Mouse (Mus musculus) ES-Bruce4 (cell line): ENCODE data around the gene Arv1. TPM values are rescaled to one million over a fixed set of nuclear protein-coding genes. Genes with fewer than 3 reads are reported as not detected.

ENCODE experiments used
- H3K27ac ChIP-seq: 2 replicates; pipeline ENCODE4 v1.5.1; 2012; ENCODE audit warnings: low read length, inconsistent platforms; ENCODE audit not compliant: insufficient read depth
- H3K27me3 ChIP-seq: 2 replicates; pipeline ENCODE4 v1.6.1; 2012; ENCODE audit warnings: mild to moderate bottlenecking, low read length, inconsistent platforms; ENCODE audit not compliant: control insufficient read depth, poor library complexity, insufficient read depth, severe bottlenecking
- H3K36me3 ChIP-seq: 2 replicates; pipeline ENCODE4 v1.6.1; 2012; ENCODE audit warnings: inconsistent platforms, mild to moderate bottlenecking, low read length, moderate library complexity; ENCODE audit not compliant: control insufficient read depth, poor library complexity, insufficient read depth, severe bottlenecking
- H3K4me1 ChIP-seq: one replicate; pipeline ENCODE4 v1.8.1; 2011; ENCODE audit warnings: low read length; ENCODE audit not compliant: control insufficient read depth, insufficient read depth
- H3K4me3 ChIP-seq: 2 replicates; pipeline ENCODE4 v1.5.1; 2011; ENCODE audit warnings: low read depth, mild to moderate bottlenecking, low read length
- H3K9ac ChIP-seq: 2 replicates; pipeline ENCODE4 v1.6.1; 2012; ENCODE audit warnings: low read depth, mild to moderate bottlenecking, inconsistent platforms; ENCODE audit not compliant: poor library complexity, severe bottlenecking
- H3K9me3 ChIP-seq: replicated peaks from 2 replicates; pipeline ENCODE4 v1.6.1; 2012; ENCODE audit warnings: mild to moderate bottlenecking, low read length, inconsistent platforms; ENCODE audit not compliant: control insufficient read depth, poor library complexity, insufficient read depth, severe bottlenecking
- CTCF ChIP-seq: IDR thresholded peaks from one replicate; pipeline ENCODE4 v1.8.1; 2011; ENCODE audit warnings: low read depth, low read length
- EP300 ChIP-seq: IDR thresholded peaks from 2 replicates; pipeline ENCODE4 v1.6.1; 2011; ENCODE audit warnings: low read depth, low read length; ENCODE audit not compliant: insufficient read depth
- POLR2A ChIP-seq: IDR thresholded peaks from one replicate; pipeline ENCODE4 v1.8.1; 2011; ENCODE audit warnings: low read length; ENCODE audit not compliant: insufficient read depth
- polyA plus RNA-seq: library from polyadenylated mRNA; stranded (reverse); fragments of >200 nt; gene quantifications from 2 replicates; pipeline ENCODE4 v1.2.4, GENCODE M21; 2011; ENCODE audit warnings: low read depth; ENCODE audit not compliant: missing spikeins, insufficient read depth, insufficient read length

Gene Arv1
- polyA plus RNA-seq, 1 experiment = 25.4 TPM

DNA sequence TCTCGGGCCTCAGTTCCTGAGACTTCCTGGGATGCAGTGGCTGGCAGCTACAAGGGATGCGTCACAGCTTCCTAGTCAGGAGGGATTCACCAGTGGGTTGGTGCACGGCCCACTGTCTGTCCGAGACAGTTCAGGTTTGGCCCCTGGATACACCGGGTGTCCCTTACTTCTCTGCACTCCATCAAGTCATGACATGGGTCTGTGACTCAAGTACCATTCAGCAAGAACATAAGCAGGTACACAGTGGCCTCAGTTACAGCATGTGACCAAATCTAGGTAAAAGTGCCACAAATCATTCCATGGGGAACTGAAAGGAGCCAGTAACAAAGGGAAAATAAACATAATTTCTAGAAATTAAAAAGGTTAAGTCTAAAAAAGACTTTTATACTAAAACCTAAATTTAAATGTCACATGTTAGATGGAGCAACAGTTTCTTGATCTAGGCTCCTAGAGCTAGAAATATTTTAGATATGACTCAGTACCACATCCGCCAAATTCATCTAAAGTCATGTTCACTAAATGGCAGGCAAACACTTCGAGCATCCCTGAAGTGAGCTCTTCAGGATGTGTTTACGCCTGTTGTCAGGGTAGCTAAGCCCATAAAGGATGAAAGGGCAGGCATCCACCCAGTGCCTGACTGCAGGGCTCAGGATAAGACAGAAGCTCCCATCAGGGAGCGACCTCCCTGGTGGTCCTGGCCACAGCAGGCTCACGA is 40.7 kb upstream of the Arv1 start:
- no peaks in the 10 kb centered on the region for H3K4me1 ChIP-seq
- no peak overlapping the region for H3K9ac ChIP-seq
- no peaks in the 10 kb centered on the region for H3K9me3 ChIP-seq
- peaks cover 14% of the 10 kb centered on the region for H3K36me3 ChIP-seq
- H3K27me3 ChIP-seq = no peaks in the 10 kb centered on the region
- TF ChIP-seq EP300 (no peak), CTCF (no peak), POLR2A (no peak)
- H3K27ac ChIP-seq = no peak overlapping the region
- no peak overlapping the region for H3K4me3 ChIP-seq

- Histone ChIP-seq H3K4me1 (no peaks in the 10 kb centered on the region), H3K27me3 (no peaks in the 10 kb centered on the region), H3K4me3 (no peak overlapping the region), H3K36me3 (peaks cover 14% of the 10 kb centered on the region), H3K9ac (no peak overlapping the region), H3K27ac (no peak overlapping the region), H3K9me3 (no peaks in the 10 kb centered on the region)
- TF ChIP-seq EP300 (no peak), CTCF (no peak), POLR2A (no peak)
These were observed 40.2 kb upstream of the Arv1 start for GRCm38 (mm10) chr8:124681792-124682157.

- peaks cover 14% of the 10 kb centered on the region for H3K36me3 ChIP-seq
- H3K4me1 ChIP-seq = no peaks in the 10 kb centered on the region
- no peak overlapping the region for H3K9ac ChIP-seq
- H3K27ac ChIP-seq = no peak overlapping the region
- H3K27me3 ChIP-seq = no peaks in the 10 kb centered on the region
- no peak overlapping the region for H3K4me3 ChIP-seq
- no peak for TF ChIP-seq EP300
- TF ChIP-seq CTCF = no peak
- no peak for TF ChIP-seq POLR2A
- H3K9me3 ChIP-seq = no peaks in the 10 kb centered on the region
These were observed 39.7 kb upstream of the Arv1 start for GRCm38 (mm10) chr8:124682218-124682617.

DNA sequence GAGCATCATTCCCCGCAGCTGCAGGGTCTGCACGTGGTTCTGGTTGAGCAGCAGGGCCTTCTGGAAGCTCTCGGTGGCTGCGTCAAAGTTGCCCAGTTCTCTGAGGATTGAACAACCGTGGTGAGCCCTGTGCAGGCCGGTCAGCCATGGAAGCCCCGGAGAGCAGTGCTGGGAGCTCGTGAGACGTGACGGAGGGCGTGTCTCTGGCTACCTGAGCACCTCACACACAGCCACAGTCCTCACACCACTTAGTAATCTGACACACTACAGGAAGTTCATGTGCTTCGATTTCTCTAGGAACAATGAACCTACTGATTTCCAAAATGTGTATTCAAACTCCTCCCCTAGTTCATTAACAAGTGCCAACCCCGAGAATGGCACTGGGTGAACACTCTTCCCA is 33.0 kb upstream of the Arv1 start:
- Histone ChIP-seq H3K27ac (no peak overlapping the region), H3K27me3 (no peaks in the 10 kb centered on the region), H3K9me3 (no peaks in the 10 kb centered on the region), H3K9ac (no peak overlapping the region), H3K4me3 (no peak overlapping the region), H3K36me3 (peaks cover 20% of the 10 kb centered on the region), H3K4me1 (no peaks in the 10 kb centered on the region)
- no peak for TF ChIP-seq POLR2A
- no peak for TF ChIP-seq EP300
- TF ChIP-seq CTCF = no peak

GRCm38 (mm10) chr8:124691706-124692105 is 30.2 kb upstream of the Arv1 start:
- Histone ChIP-seq H3K36me3 (peaks cover 27% of the 10 kb centered on the region), H3K27me3 (no peaks in the 10 kb centered on the region), H3K27ac (no peak overlapping the region), H3K9ac (no peak overlapping the region), H3K9me3 (no peaks in the 10 kb centered on the region), H3K4me3 (no peak overlapping the region), H3K4me1 (no peaks in the 10 kb centered on the region)
- TF ChIP-seq EP300 (no peak), CTCF (no peak), POLR2A (no peak)

- H3K9ac ChIP-seq = no peak overlapping the region
- H3K27me3 ChIP-seq = no peaks in the 10 kb centered on the region
- no peaks in the 10 kb centered on the region for H3K4me1 ChIP-seq
- H3K4me3 ChIP-seq = no peak overlapping the region
- no peak for TF ChIP-seq CTCF
- TF ChIP-seq EP300 = no peak
- no peak for TF ChIP-seq POLR2A
- no peaks in the 10 kb centered on the region for H3K9me3 ChIP-seq
- no peak overlapping the region for H3K27ac ChIP-seq
- H3K36me3 ChIP-seq = peaks cover 30% of the 10 kb centered on the region
These were observed 26.4 kb upstream of the Arv1 start for GRCm38 (mm10) chr8:124695424-124696100.
